Mouse (Mus musculus) lung, embryonic 14.5 days (tissue): ENCODE data around the gene Zfp874b. TPM values are rescaled to one million over a fixed set of nuclear protein-coding genes. Genes with fewer than 3 reads are reported as not detected.

Source experiments
- ATAC-seq: fragments of 200-750 bp; cut with Nextera tagmentation; 2 replicates; pipeline ENCODE4 v1.8.0; 2017; ENCODE audit warnings: mild to moderate bottlenecking, moderate TSS enrichment, moderate library complexity; ENCODE audit not compliant: insufficient read depth
- DNase-seq: peaks from one replicate; pipeline ENCODE4 v3.0.0-alpha.2; 2015
- H3K27ac ChIP-seq: fragments of 300-500 bp; sonication (generic); 2 replicates; pipeline ENCODE4 v1.5.1; 2014; ENCODE audit warnings: low read depth, mild to moderate bottlenecking, moderate library complexity
- H3K27me3 ChIP-seq: fragments of 300-500 bp; sonication (generic); 2 replicates; pipeline ENCODE4 v1.6.1; 2014; ENCODE audit warnings: low read length, control low read depth; ENCODE audit not compliant: insufficient read depth
- H3K36me3 ChIP-seq: fragments of 300-500 bp; sonication (generic); 2 replicates; pipeline ENCODE4 v1.6.1; 2014; ENCODE audit warnings: control low read depth; ENCODE audit not compliant: insufficient read depth
- H3K4me1 ChIP-seq: fragments of 300-500 bp; sonication (generic); 2 replicates; pipeline ENCODE4 v1.6.1; 2014; ENCODE audit warnings: antibody characterized with exemption, control low read depth; ENCODE audit not compliant: insufficient read depth
- H3K4me2 ChIP-seq: fragments of 300-500 bp; sonication (generic); 2 replicates; pipeline ENCODE4 v1.6.1; 2014; ENCODE audit warnings: mild to moderate bottlenecking
- H3K4me3 ChIP-seq: fragments of 300-500 bp; sonication (generic); 2 replicates; pipeline ENCODE4 v1.5.1; 2014; ENCODE audit warnings: low read depth, low read length
- H3K9ac ChIP-seq: fragments of 300-500 bp; sonication (generic); 2 replicates; pipeline ENCODE4 v1.6.1; 2014
- H3K9me3 ChIP-seq: fragments of 300-500 bp; sonication (generic); 2 replicates; pipeline ENCODE4 v1.6.1; 2016; ENCODE audit warnings: low read depth, low read length, control low read depth
- CTCF ChIP-seq: IDR thresholded peaks from 2 replicates; pipeline ENCODE4 v1.5.1; 2016; ENCODE audit warnings: antibody characterized with exemption, low read depth
- WGBS: fragments of 180-500 bp; shearing (Covaris S2); extraction: QIAGEN DNeasy Blood & Tissue Kit; methylation state at CpG from one replicate; pipeline ENCODE4 v1.1.7; 2014; 5-methylcytosine and 5-hydroxymethylcytosine counted together
- polyA plus RNA-seq: library from polyadenylated mRNA; unstranded; fragments of >200 nt; fragmentation: Nextera tagmentation; extraction: Ambion mirVana; gene quantifications from 2 replicates; pipeline ENCODE4 v1.2.1, GENCODE M21; 2014

Zfp874b gene
- polyA plus RNA-seq, result 2.4 and 2.8 TPM in 2 replicates

GRCm38 (mm10) chr13:67483625-67484423 lies at the start of gene Zfp874b:
Zfp874b (minus strand) TSS chr13:67484258.
- Histone ChIP-seq H3K4me2 (peak within 1 kb of the TSS; percentile 67), H3K4me3 (peak within 1 kb of the TSS; percentile 56), H3K4me1 (0 out of 2 replicates have a peak, but pooled peaks cover 4% of the 10 kb centered on the region), H3K36me3 (no peaks in the 10 kb centered on the region), H3K27ac (peak within 1 kb of the TSS; percentile 18; the same call in 1 of the 2 replicates), H3K9me3 (no peaks in the 10 kb centered on the region), H3K27me3 (no peaks in the 10 kb centered on the region), H3K9ac (peak within 1 kb of the TSS; percentile 65)
- TF ChIP-seq CTCF, result no peak
- 4% methylated on average over 20 of the region's 20 CpGs for WGBS
- DNase-seq (peak; percentile 96), ATAC-seq (peak; percentile 95)

DNA sequence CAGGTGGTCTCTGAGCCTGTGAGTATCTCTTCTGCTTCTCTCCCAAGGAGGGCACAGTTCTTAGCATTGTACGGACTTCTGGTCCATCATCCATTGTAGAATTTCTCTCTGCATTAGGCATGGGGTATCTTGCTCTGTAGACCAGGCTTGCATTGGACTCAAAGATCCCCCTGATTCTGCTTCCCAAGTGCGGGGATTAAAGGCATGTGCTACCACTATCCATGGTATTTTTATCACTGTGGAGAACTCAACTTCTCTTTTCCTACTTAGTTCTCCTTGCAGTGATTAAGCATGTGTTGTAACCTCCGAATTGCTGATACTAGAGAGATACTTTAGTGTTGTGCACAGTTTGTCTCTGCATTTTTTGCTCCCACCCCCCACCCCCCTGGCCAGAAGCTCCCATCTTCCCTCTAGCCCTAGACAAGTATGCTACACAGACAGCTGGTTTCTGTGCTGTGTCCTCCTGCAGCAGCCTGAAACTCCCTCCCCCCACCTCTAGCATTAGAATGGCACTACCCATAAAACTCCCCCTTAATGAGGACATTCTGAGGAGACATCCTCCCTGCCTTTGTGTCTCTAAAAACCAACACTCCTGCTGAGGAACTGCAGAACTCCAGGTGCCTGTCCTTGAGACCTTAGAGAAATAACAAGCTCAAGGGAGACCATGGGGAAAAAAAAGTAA lies 43.1 kb upstream of the Zfp874b start:
- H3K27me3 ChIP-seq, result no peaks in the 10 kb centered on the region
- peaks cover 7% of the 10 kb centered on the region for H3K4me1 ChIP-seq
- no peak overlapping the region for H3K9ac ChIP-seq
- H3K27ac ChIP-seq, result no peak overlapping the region
- DNase-seq (no peak), ATAC-seq (no peak)
- H3K4me2 ChIP-seq, result no peak overlapping the region; the same call in 1 of the 2 replicates
- H3K9me3 ChIP-seq, result no peaks in the 10 kb centered on the region
- H3K4me3 ChIP-seq, result no peak overlapping the region
- 73% methylated on average over 3 of the region's 3 CpGs for WGBS
- no peaks in the 10 kb centered on the region for H3K36me3 ChIP-seq
- TF ChIP-seq CTCF, result no peak

GRCm38 (mm10) chr13:67525753-67526410 lies 41.8 kb upstream of the Zfp874b start, which contains the start of the genes Gm26965 and Zfp87:
Gm26965 (minus strand) TSS chr13:67526151.
Zfp87 (minus strand) TSS chr13:67526177.
- under 1% methylated on average over 27 of the region's 27 CpGs for WGBS
- peak within 1 kb of the TSS; percentile 76 for H3K9ac ChIP-seq
- 0 out of 2 replicates have a peak, but pooled peaks have one; percentile 4 for TF ChIP-seq CTCF
- peak within 1 kb of the TSS; percentile 72 for H3K4me2 ChIP-seq
- H3K9me3 ChIP-seq, result no peaks in the 10 kb centered on the region
- peak within 1 kb of the TSS; percentile 71 for H3K4me3 ChIP-seq
- DNase-seq (peak; percentile 99), ATAC-seq (peak; percentile 99)
- H3K4me1 ChIP-seq, result peaks cover 7% of the 10 kb centered on the region
- H3K36me3 ChIP-seq, result peaks cover 2% of the 10 kb centered on the region; the same call in 1 of the 2 replicates
- H3K27ac ChIP-seq, result peak within 1 kb of the TSS; percentile 72
- H3K27me3 ChIP-seq, result no peaks in the 10 kb centered on the region

- Histone ChIP-seq H3K9ac (no peak overlapping the region), H3K4me1 (0 out of 2 replicates have a peak, but pooled peaks cover 5% of the 10 kb centered on the region), H3K27ac (no peak overlapping the region), H3K9me3 (no peaks in the 10 kb centered on the region), H3K36me3 (no peaks in the 10 kb centered on the region), H3K4me2 (no peak overlapping the region; the same call in 1 of the 2 replicates), H3K4me3 (no peak overlapping the region), H3K27me3 (no peaks in the 10 kb centered on the region)
- no peak for TF ChIP-seq CTCF
- DNase-seq (no peak), ATAC-seq (peak; percentile 15; the same call in 1 of the 2 replicates)
- 90% methylated on average over 1 of the region's 1 CpGs for WGBS
Measured at GRCm38 (mm10) chr13:67500908-67501307, 16.9 kb upstream of the Zfp874b start.

GRCm38 (mm10) chr13:67500084-67500719 lies 16.1 kb upstream of the Zfp874b start, which contains the start of gene Zfp58:
Zfp58 (minus strand) TSS chr13:67500555.
- peak within 1 kb of the TSS; percentile 42; the same call in 1 of the 2 replicates for H3K27ac ChIP-seq
- under 1% methylated on average over 22 of the region's 22 CpGs for WGBS
- peak within 1 kb of the TSS; percentile 79 for H3K4me2 ChIP-seq
- ATAC-seq (peak; percentile 99), DNase-seq (peak; percentile 95)
- H3K36me3 ChIP-seq, result no peaks in the 10 kb centered on the region
- H3K9ac ChIP-seq, result peak within 1 kb of the TSS; percentile 75
- H3K27me3 ChIP-seq, result no peaks in the 10 kb centered on the region
- TF ChIP-seq CTCF, result no peak
- 0 out of 2 replicates have a peak, but pooled peaks cover 5% of the 10 kb centered on the region for H3K4me1 ChIP-seq
- H3K4me3 ChIP-seq, result peak within 1 kb of the TSS; percentile 75
- H3K9me3 ChIP-seq, result no peaks in the 10 kb centered on the region

- no peak for DNase-seq
- no peak for ATAC-seq
- 91% methylated on average over 1 of the region's 1 CpGs for WGBS
- Histone ChIP-seq H3K4me3 (no peak overlapping the region), H3K27me3 (no peaks in the 10 kb centered on the region), H3K36me3 (peaks cover 35% of the 10 kb centered on the region), H3K27ac (no peak overlapping the region), H3K4me2 (no peak overlapping the region), H3K9ac (no peak overlapping the region), H3K9me3 (peaks cover 18% of the 10 kb centered on the region), H3K4me1 (0 out of 2 replicates have a peak, but pooled peaks cover 5% of the 10 kb centered on the region)
- no peak for TF ChIP-seq CTCF
Measured at GRCm38 (mm10) chr13:67495631-67496030, 11.6 kb upstream of the Zfp874b start.
